Mouse (Mus musculus) neural tube, embryonic 11.5 days (tissue): ENCODE data around the gene Npr2. TPM values are rescaled to one million over a fixed set of nuclear protein-coding genes. Genes with fewer than 3 reads are reported as not detected.
A peak's percentile ranks its signal among the peaks of the same experiment; 100 is the strongest.

Experiments used
- ATAC-seq: fragments of 200-750 bp; cut with Nextera tagmentation; 2 replicates; pipeline ENCODE4 v1.8.0; 2017; ENCODE audit warnings: moderate number of reproducible peaks, mild to moderate bottlenecking, moderate TSS enrichment, moderate library complexity; ENCODE audit not compliant: insufficient read depth, low FRiP score, low TSS enrichment
- DNase-seq: peaks from one replicate; pipeline ENCODE4 v3.0.0-alpha.2; 2015; ENCODE audit warnings: low spot score
- H3K27ac ChIP-seq: fragments of 300-500 bp; sonication (generic); 2 replicates; pipeline ENCODE4 v1.5.1; 2014; ENCODE audit warnings: low read depth, mild to moderate bottlenecking, low read length
- H3K27me3 ChIP-seq: fragments of 300-500 bp; sonication (generic); 2 replicates; pipeline ENCODE4 v1.6.1; 2014; ENCODE audit warnings: mild to moderate bottlenecking, low read length, mixed read lengths; ENCODE audit not compliant: control insufficient read depth, insufficient read depth
- H3K36me3 ChIP-seq: fragments of 300-500 bp; sonication (generic); 2 replicates; pipeline ENCODE4 v1.6.1; 2014; ENCODE audit warnings: mild to moderate bottlenecking, low read length, moderate library complexity, mixed read lengths; ENCODE audit not compliant: control insufficient read depth, insufficient read depth
- H3K4me1 ChIP-seq: fragments of 300-500 bp; sonication (generic); 2 replicates; pipeline ENCODE4 v1.6.1; 2014; ENCODE audit warnings: low read length, mixed read lengths; ENCODE audit not compliant: control insufficient read depth, insufficient read depth
- H3K4me2 ChIP-seq: fragments of 300-500 bp; sonication (generic); 2 replicates; pipeline ENCODE4 v1.6.1; 2014; ENCODE audit warnings: low read depth, mild to moderate bottlenecking, moderate library complexity
- H3K4me3 ChIP-seq: fragments of 300-500 bp; sonication (generic); 2 replicates; pipeline ENCODE4 v1.5.1; 2014; ENCODE audit warnings: low read depth, low read length
- H3K9ac ChIP-seq: fragments of 300-500 bp; sonication (generic); 2 replicates; pipeline ENCODE4 v1.6.1; 2014; ENCODE audit warnings: mild to moderate bottlenecking, low read length
- H3K9me3 ChIP-seq: fragments of 300-500 bp; sonication (generic); 2 replicates; pipeline ENCODE4 v1.6.1; 2016; ENCODE audit warnings: low read length; ENCODE audit not compliant: control insufficient read depth
- WGBS: fragments of 180-500 bp; shearing (Covaris S2); extraction: QIAGEN DNeasy Blood & Tissue Kit; methylation state at CpG from one replicate; pipeline ENCODE4 v1.1.7; 2014; 5-methylcytosine and 5-hydroxymethylcytosine counted together
- polyA plus RNA-seq: library from polyadenylated mRNA; unstranded; fragments of >200 nt; fragmentation: Nextera tagmentation; extraction: Ambion mirVana; gene quantifications from 2 replicates; pipeline ENCODE4 v1.2.1, GENCODE M21; 2014

Gene Npr2
- polyA plus RNA-seq, 1 experiment from 2014 or later: 37.4 TPM

- H3K4me2 ChIP-seq: peak overlapping the region; percentile 90
- DNase-seq: no peak
- H3K36me3 ChIP-seq: no peaks in the 10 kb centered on the region
- H3K27me3 ChIP-seq: 0 out of 2 replicates have a peak, but pooled peaks cover 2% of the 10 kb centered on the region
- WGBS: 75% methylated on average over 8 of the region's 8 CpGs
- no peak for ATAC-seq
- H3K9me3 ChIP-seq: no peaks in the 10 kb centered on the region
- peaks cover 16% of the 10 kb centered on the region for H3K4me1 ChIP-seq
- H3K4me3 ChIP-seq: peak overlapping the region; percentile 63; the same call in 1 of the 2 replicates
- no peak overlapping the region for H3K27ac ChIP-seq
- H3K9ac ChIP-seq: no peak overlapping the region
Observed at GRCm38 (mm10) chr4:43633296-43633695, 1.6 kb downstream of the Npr2 start.

- Histone ChIP-seq H3K9me3 (no peaks in the 10 kb centered on the region), H3K9ac (no peak overlapping the region), H3K27me3 (0 out of 2 replicates have a peak, but pooled peaks cover 2% of the 10 kb centered on the region), H3K4me3 (no peak overlapping the region), H3K4me2 (peak overlapping the region; percentile 90), H3K4me1 (peaks cover 16% of the 10 kb centered on the region), H3K36me3 (no peaks in the 10 kb centered on the region), H3K27ac (no peak overlapping the region)
- DNase-seq (no peak), ATAC-seq (no peak)
- 93% methylated on average over 2 of the region's 2 CpGs for WGBS
Observed at GRCm38 (mm10) chr4:43633736-43634135, 2.0 kb downstream of the Npr2 start.

GRCm38 (mm10) chr4:43634621-43635374, 3.1 kb downstream of the Npr2 start:
- Histone ChIP-seq H3K4me3 (no peak overlapping the region), H3K27me3 (0 out of 2 replicates have a peak, but pooled peaks cover 2% of the 10 kb centered on the region), H3K9me3 (no peaks in the 10 kb centered on the region), H3K27ac (no peak overlapping the region), H3K4me2 (no peak overlapping the region), H3K36me3 (no peaks in the 10 kb centered on the region), H3K9ac (no peak overlapping the region), H3K4me1 (peaks cover 16% of the 10 kb centered on the region)
- ATAC-seq (no peak), DNase-seq (no peak)
- WGBS: 84% methylated on average over 7 of the region's 7 CpGs

GRCm38 (mm10) chr4:43636751-43637150, 5.0 kb downstream of the Npr2 start:
- 78% methylated on average over 6 of the region's 6 CpGs for WGBS
- Histone ChIP-seq H3K36me3 (no peaks in the 10 kb centered on the region), H3K4me2 (no peak overlapping the region), H3K27ac (no peak overlapping the region), H3K9me3 (no peaks in the 10 kb centered on the region), H3K9ac (no peak overlapping the region), H3K4me1 (peaks cover 16% of the 10 kb centered on the region), H3K4me3 (no peak overlapping the region), H3K27me3 (0 out of 2 replicates have a peak, but pooled peaks cover 2% of the 10 kb centered on the region)
- ATAC-seq (no peak), DNase-seq (no peak)

GRCm38 (mm10) chr4:43640076-43640475, 8.3 kb downstream of the Npr2 start:
- no peak for DNase-seq
- WGBS: 85% methylated on average over 9 of the region's 9 CpGs
- H3K36me3 ChIP-seq: no peaks in the 10 kb centered on the region

GRCm38 (mm10) chr4:43640491-43640890, 8.8 kb downstream of the Npr2 start:
- Histone ChIP-seq H3K36me3 (no peaks in the 10 kb centered on the region), H3K27me3 (no peaks in the 10 kb centered on the region), H3K9ac (no peak overlapping the region), H3K27ac (no peak overlapping the region), H3K9me3 (no peaks in the 10 kb centered on the region), H3K4me3 (no peak overlapping the region), H3K4me1 (no peaks in the 10 kb centered on the region), H3K4me2 (no peak overlapping the region)
- DNase-seq (no peak), ATAC-seq (no peak)
- 85% methylated on average over 6 of the region's 6 CpGs for WGBS

More at GRCm38 (mm10) chr4:43640076-43640475, 8.3 kb downstream of the Npr2 start:
- H3K9me3 ChIP-seq: no peaks in the 10 kb centered on the region
- no peak overlapping the region for H3K27ac ChIP-seq
- no peak for ATAC-seq
- no peaks in the 10 kb centered on the region for H3K4me1 ChIP-seq
- no peaks in the 10 kb centered on the region for H3K27me3 ChIP-seq
- H3K4me3 ChIP-seq: no peak overlapping the region
- no peak overlapping the region for H3K9ac ChIP-seq
- H3K4me2 ChIP-seq: no peak overlapping the region

- Histone ChIP-seq H3K27ac (no peak overlapping the region), H3K9ac (no peak overlapping the region), H3K4me3 (no peak overlapping the region), H3K27me3 (no peaks in the 10 kb centered on the region), H3K4me1 (no peaks in the 10 kb centered on the region), H3K4me2 (no peak overlapping the region), H3K36me3 (no peaks in the 10 kb centered on the region; the same call in 1 of the 2 replicates), H3K9me3 (no peaks in the 10 kb centered on the region)
- DNase-seq (no peak), ATAC-seq (no peak)
- 91% methylated on average over 3 of the region's 3 CpGs for WGBS
Observed at GRCm38 (mm10) chr4:43649783-43650182, 18.0 kb downstream of the Npr2 start.

- Histone ChIP-seq H3K36me3 (no peaks in the 10 kb centered on the region; the same call in 1 of the 2 replicates), H3K27me3 (no peaks in the 10 kb centered on the region), H3K4me3 (no peak overlapping the region), H3K9me3 (no peaks in the 10 kb centered on the region), H3K4me2 (peak overlapping the region; percentile 32), H3K27ac (no peak overlapping the region), H3K9ac (no peak overlapping the region; the same call in 1 of the 2 replicates), H3K4me1 (peaks cover 7% of the 10 kb centered on the region; the same call in 1 of the 2 replicates)
- DNase-seq (no peak), ATAC-seq (no peak)
- 94% methylated on average over 4 of the region's 4 CpGs for WGBS
Observed at GRCm38 (mm10) chr4:43652726-43653125, 21.0 kb downstream of the Npr2 start.
